Mouse (Mus musculus): Measurements from ENCODE around the gene Iqch. TPM values are rescaled to one million over a fixed set of nuclear protein-coding genes. Genes with fewer than 3 reads are reported as not detected.

Iqch gene
- polyA plus RNA-seq, 1 experiment, result not detected

DNA sequence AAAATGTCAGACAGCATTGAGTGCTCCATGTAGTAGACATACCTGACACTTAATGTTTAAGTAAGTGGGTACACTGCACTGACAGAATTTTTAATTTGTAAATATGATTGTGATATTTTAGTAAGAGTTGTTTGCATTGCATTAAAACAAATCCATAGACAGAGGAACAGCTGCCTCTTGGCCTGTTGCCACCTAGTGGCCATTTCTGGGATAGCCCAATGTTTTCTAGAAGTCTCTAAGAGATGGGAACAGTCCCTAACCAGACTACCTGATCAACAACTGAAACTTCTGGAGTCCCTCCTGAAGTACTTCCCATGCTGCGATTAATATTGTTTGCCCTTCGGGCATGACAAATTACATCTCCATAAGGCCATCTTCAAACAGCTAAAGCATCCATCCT is 140.0 kb downstream of the Iqch start:
- Histone ChIP-seq H3K27ac (ENCODE audit: insufficient read depth, low read length) (no peak overlapping the region), H3K4me1 (ENCODE audit: control insufficient read depth, insufficient read depth, low read length) (no peaks in the 10 kb centered on the region), H3K27me3 (ENCODE audit: control insufficient read depth, insufficient read depth, low read length) (no peaks in the 10 kb centered on the region; the same call in 1 of the 2 replicates), H3K4me3 (replicated peaks; ENCODE audit: insufficient read depth, low read depth, low read length) (no peak overlapping the region)
- DNase-seq, result peak; percentile 65 to 71
- no peak for TF ChIP-seq POLR2A (IDR thresholded peaks at IDR 0.05; ENCODE audit: borderline replicate concordance, insufficient read depth, low read length)
- peak; percentile 76 for TF ChIP-seq CTCF (IDR thresholded peaks at IDR 0.05; ENCODE audit: borderline replicate concordance, insufficient read depth, low read depth, low read length)
- 52% methylated on average over 2 of the region's 2 CpGs for WGBS

DNA sequence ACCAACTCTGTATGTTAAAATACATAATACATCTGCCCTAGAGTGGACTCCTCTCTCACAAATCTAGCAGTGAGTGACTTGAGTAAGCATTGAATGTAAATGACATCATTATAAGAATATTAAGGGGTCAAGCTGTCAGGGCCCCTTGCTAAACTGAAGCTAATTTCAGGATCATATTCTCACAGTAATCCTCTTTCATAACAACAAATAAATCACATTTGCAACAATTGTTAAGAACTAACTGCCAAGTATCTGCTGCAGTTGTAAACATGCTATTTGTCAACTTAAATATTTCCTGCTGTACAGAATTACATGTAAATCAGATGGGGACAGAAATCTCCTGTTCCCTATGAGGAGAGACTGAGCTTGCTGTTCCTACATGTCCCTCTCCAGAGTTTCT is 145.9 kb downstream of the Iqch start:
- no peak overlapping the region for H3K27ac ChIP-seq (ENCODE audit: insufficient read depth, low read length)
- DNase-seq, result no peak
- no peaks in the 10 kb centered on the region for H3K27me3 ChIP-seq (ENCODE audit: control insufficient read depth, insufficient read depth, low read length)
- no peaks in the 10 kb centered on the region for H3K4me1 ChIP-seq (ENCODE audit: control insufficient read depth, insufficient read depth, low read length)
- no peak overlapping the region for H3K4me3 ChIP-seq (replicated peaks; ENCODE audit: insufficient read depth, low read depth, low read length)
- TF ChIP-seq POLR2A (IDR thresholded peaks at IDR 0.05; ENCODE audit: borderline replicate concordance, insufficient read depth, low read length), result no peak
- TF ChIP-seq CTCF (IDR thresholded peaks at IDR 0.05; ENCODE audit: borderline replicate concordance, insufficient read depth, low read depth, low read length), result no peak

DNA sequence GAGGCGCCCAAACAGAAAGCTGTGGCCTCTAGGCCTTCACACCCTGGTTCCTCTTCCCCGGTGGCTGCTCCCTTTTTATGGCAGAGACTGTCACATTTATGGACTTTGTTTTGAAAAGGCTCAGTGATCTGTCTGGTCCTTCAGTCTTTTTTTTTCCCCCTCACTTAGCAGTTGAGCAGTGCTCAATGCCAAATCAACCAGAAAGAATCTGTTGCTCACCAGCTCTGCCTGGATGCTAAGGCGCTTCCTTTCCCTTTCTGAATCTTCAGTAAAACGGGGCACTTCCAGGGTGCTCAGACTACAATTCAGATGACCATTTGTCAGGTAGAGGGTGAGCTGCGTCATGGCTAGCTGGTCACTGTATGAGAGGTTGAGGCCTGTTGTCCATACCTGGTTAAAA is 148.0 kb downstream of the Iqch start:
- 78% methylated on average over 5 of the region's 5 CpGs for WGBS
- DNase-seq, result no peak
- no peaks in the 10 kb centered on the region for H3K27me3 ChIP-seq (ENCODE audit: control insufficient read depth, insufficient read depth, low read length)
- H3K27ac ChIP-seq (ENCODE audit: insufficient read depth, low read length), result no peak overlapping the region
- H3K4me3 ChIP-seq (replicated peaks; ENCODE audit: insufficient read depth, low read depth, low read length), result no peak overlapping the region
- H3K4me1 ChIP-seq (ENCODE audit: control insufficient read depth, insufficient read depth, low read length), result no peaks in the 10 kb centered on the region
- no peak for TF ChIP-seq POLR2A (IDR thresholded peaks at IDR 0.05; ENCODE audit: borderline replicate concordance, insufficient read depth, low read length)
- TF ChIP-seq CTCF (IDR thresholded peaks at IDR 0.05; ENCODE audit: borderline replicate concordance, insufficient read depth, low read depth, low read length), result no peak

DNA sequence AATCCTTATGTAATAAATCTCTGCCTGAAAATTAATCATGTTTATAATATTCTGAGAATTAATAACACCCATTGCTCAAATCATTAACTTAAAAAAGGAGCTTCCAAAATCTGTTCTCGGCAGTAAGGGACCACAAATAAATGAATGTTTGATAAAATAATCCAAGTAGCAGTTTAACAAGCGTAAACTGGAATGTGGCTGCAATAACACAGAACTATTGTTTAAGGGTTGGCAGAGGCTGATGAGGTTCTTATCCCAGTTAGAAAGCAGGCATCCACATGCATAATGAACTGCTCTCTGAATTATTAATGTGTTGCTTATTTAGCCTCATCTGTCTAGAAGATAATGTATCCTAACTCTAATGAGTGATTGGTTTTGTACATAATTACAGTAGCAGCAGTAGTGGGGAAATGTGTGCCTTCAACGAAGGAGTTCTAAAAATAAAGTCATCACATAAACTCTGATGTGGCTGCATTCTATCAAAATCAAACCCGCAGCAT is 151.7 kb downstream of the Iqch start:
- Histone ChIP-seq H3K4me3 (replicated peaks; ENCODE audit: insufficient read depth, low read depth, low read length) (no peak overlapping the region), H3K27ac (ENCODE audit: insufficient read depth, low read length) (no peak overlapping the region), H3K27me3 (ENCODE audit: control insufficient read depth, insufficient read depth, low read length) (no peaks in the 10 kb centered on the region), H3K4me1 (ENCODE audit: control insufficient read depth, insufficient read depth, low read length) (no peaks in the 10 kb centered on the region)
- TF ChIP-seq POLR2A (IDR thresholded peaks at IDR 0.05; ENCODE audit: borderline replicate concordance, insufficient read depth, low read length), result no peak
- no peak for TF ChIP-seq CTCF (IDR thresholded peaks at IDR 0.05; ENCODE audit: borderline replicate concordance, insufficient read depth, low read depth, low read length)
- no peak for DNase-seq
- WGBS, result 42% methylated on average over 4 of the region's 4 CpGs

DNA sequence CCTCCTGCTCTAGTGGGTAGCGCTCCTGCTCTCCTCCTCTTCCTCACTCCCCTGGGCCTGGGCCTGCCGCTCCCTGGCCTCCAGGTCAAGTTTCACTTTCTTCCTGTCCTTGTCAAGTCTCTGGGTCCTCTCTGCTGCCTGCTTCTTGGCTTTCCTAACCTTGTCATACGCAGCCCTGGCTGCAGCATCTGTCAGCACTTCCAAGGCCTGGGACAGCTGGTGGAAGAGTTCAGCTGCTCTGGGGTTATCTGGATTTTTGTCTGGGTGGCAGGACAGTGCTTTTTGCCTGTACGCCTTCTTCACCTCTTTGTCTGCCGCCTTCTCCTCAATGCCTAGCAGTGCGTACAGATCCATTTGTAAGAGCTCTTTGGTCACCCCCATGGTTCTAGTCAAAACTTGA is 158.6 kb downstream of the Iqch start:
- Histone ChIP-seq H3K27ac (ENCODE audit: insufficient read depth, low read length) (no peak overlapping the region), H3K27me3 (ENCODE audit: control insufficient read depth, insufficient read depth, low read length) (no peaks in the 10 kb centered on the region), H3K4me1 (ENCODE audit: control insufficient read depth, insufficient read depth, low read length) (no peaks in the 10 kb centered on the region), H3K4me3 (replicated peaks; ENCODE audit: insufficient read depth, low read depth, low read length) (no peak overlapping the region)
- WGBS, result 65% methylated on average over 6 of the region's 6 CpGs
- TF ChIP-seq CTCF (IDR thresholded peaks at IDR 0.05; ENCODE audit: borderline replicate concordance, insufficient read depth, low read depth, low read length) (no peak), POLR2A (IDR thresholded peaks at IDR 0.05; ENCODE audit: borderline replicate concordance, insufficient read depth, low read length) (no peak)
- DNase-seq, result no peak

DNA sequence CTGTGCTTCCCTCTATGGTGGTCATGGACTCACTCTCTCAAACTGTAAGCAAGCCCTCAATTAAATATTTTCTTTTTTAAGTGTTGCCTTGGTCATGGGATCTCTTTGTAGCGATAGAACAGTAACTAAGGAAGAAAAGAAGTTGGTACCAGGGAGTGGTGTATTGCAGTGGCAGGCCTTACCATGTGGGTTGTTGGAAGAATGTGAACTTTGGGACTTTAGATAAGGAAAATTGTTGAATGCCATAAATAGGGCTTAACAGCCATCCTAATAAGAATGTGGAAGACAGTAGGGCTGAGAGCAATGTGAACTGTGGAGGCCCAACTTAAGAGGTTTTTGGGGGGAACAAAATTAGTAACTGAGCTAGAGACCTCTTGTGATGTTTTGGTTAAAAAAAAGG is 171.6 kb downstream of the Iqch start:
- 77% methylated on average over 1 of the region's 1 CpGs for WGBS
- Histone ChIP-seq H3K4me3 (replicated peaks; ENCODE audit: insufficient read depth, low read depth, low read length) (no peak overlapping the region), H3K27me3 (ENCODE audit: control insufficient read depth, insufficient read depth, low read length) (no peaks in the 10 kb centered on the region), H3K4me1 (ENCODE audit: control insufficient read depth, insufficient read depth, low read length) (no peaks in the 10 kb centered on the region), H3K27ac (ENCODE audit: insufficient read depth, low read length) (no peak overlapping the region)
- TF ChIP-seq CTCF (IDR thresholded peaks at IDR 0.05; ENCODE audit: borderline replicate concordance, insufficient read depth, low read depth, low read length) (no peak), POLR2A (IDR thresholded peaks at IDR 0.05; ENCODE audit: borderline replicate concordance, insufficient read depth, low read length) (no peak)
- DNase-seq, result no peak

DNA sequence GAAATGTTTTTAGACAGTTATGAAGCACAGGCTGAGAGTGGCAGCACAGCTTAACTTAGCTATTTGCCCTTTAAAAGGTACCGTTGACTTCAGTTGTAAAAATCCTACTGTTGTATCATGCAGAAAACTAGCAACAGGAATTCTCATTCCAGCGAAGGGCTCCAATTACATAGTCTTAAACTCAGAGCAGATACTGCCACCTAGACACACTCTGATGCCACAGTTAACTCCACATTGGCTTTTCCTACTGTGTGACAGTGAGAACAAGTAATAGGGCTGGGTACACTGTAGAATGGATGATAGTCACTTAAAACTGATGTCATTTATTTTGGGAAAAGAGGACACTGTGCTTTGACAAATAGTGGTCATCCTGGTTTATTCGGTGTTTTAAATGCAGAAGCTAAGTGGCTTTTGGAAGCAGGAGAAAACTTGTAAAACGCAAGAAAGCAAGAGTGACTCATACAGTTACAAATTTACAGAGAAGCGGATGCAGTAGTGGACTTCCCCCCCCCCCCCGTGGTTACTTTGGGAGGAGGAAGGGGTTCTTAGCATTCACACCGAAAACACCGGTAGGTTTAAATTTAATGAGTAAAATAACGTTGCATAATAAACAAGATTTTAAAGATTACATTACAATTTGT is 181.1 kb downstream of the Iqch start:
- H3K4me1 ChIP-seq (ENCODE audit: control insufficient read depth, insufficient read depth, low read length), result no peaks in the 10 kb centered on the region; the same call in 1 of the 2 replicates
- H3K27me3 ChIP-seq (ENCODE audit: control insufficient read depth, insufficient read depth, low read length), result no peaks in the 10 kb centered on the region
- H3K27ac ChIP-seq (ENCODE audit: insufficient read depth, low read length), result no peak overlapping the region
- TF ChIP-seq CTCF (IDR thresholded peaks at IDR 0.05; ENCODE audit: borderline replicate concordance, insufficient read depth, low read depth, low read length) (no peak), POLR2A (IDR thresholded peaks at IDR 0.05; ENCODE audit: borderline replicate concordance, insufficient read depth, low read length) (no peak)
- H3K4me3 ChIP-seq (replicated peaks; ENCODE audit: insufficient read depth, low read depth, low read length), result no peak overlapping the region
- WGBS, result 69% methylated on average over 9 of the region's 9 CpGs
- DNase-seq, result peak in 1 of 2 experiments; percentile 20

DNA sequence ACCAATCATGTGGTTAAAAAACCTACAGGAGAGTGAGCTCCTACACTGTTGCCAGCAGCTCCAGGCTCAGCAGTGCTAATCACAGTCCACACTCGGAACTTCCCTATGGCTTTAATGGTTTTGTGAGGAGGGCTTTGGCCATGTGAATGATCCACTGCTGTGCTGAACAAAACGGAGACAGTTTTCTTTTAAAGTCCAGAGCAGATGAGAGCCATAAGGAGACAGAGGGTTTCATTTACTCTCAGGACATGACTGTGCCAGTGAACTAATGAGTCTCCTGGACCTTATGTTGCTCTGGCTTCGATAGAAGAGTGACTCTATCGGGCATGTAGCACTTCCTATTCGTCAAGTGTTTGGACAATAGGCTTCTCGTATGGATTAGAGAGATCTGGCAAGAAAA is 181.9 kb downstream of the Iqch start:
- no peak overlapping the region for H3K4me3 ChIP-seq (replicated peaks; ENCODE audit: insufficient read depth, low read depth, low read length)
- H3K4me1 ChIP-seq (ENCODE audit: control insufficient read depth, insufficient read depth, low read length), result no peaks in the 10 kb centered on the region; the same call in 1 of the 2 replicates
- peak; percentile 19 to 62 for DNase-seq
- WGBS, result 10% methylated on average over 6 of the region's 6 CpGs
- no peak overlapping the region for H3K27ac ChIP-seq (ENCODE audit: insufficient read depth, low read length)
- H3K27me3 ChIP-seq (ENCODE audit: control insufficient read depth, insufficient read depth, low read length), result no peaks in the 10 kb centered on the region
- TF ChIP-seq POLR2A (IDR thresholded peaks at IDR 0.05; ENCODE audit: borderline replicate concordance, insufficient read depth, low read length) (no peak), CTCF (IDR thresholded peaks at IDR 0.05; ENCODE audit: borderline replicate concordance, insufficient read depth, low read depth, low read length) (no peak)
